Mouse (Mus musculus) left cerebral cortex, postnatal 4 days (tissue): ENCODE measurements around the gene Gldc. TPM values are rescaled to one million over a fixed set of nuclear protein-coding genes. Genes with fewer than 3 reads are reported as not detected.

Source experiments
- DNase-seq: peaks from one replicate; pipeline ENCODE4 v3.0.0-alpha.2; 2022
- intact Hi-C: fragments of 180-260 bp; cut with DNase I; formaldehyde crosslinking; loops from one replicate; pipeline ENCODE4 v1.15.1; 2025
- total RNA-seq, 2 experiments: library from RNA; stranded (reverse); gene quantifications; 2 replicates each; pipeline ENCODE4 v1.2.3; 2021

The Gldc gene
- total RNA-seq, 2 experiments from 2014 or later: 11.6 to 11.7 TPM

DNA sequence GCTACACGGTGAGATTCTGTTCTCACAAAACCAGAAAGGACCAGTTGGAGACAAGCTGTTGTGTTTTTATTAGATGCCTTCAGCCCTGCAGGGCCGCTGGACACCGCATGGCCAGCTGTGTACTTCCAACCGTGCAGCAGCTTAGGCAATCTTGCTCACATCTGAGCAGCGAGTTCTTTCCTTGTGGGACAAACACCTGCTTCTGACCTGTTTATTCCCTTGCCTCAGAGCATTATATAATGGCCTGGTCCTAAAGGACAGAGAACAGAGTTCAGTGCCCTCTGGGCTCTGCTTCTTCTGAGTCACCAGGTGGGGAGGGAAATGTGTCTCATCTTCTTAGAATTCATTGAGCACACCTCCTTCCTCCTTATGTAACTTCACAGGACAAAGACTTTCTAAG is 12.4 kb downstream of the Gldc start:
- intact Hi-C loops: no loop called here
- DNase-seq: no peak

GRCm38 (mm10) chr19:30160021-30160420 is 15.2 kb downstream of the Gldc start:
- DNase-seq: peak; percentile 73
- intact Hi-C loops: no loop called here

DNA sequence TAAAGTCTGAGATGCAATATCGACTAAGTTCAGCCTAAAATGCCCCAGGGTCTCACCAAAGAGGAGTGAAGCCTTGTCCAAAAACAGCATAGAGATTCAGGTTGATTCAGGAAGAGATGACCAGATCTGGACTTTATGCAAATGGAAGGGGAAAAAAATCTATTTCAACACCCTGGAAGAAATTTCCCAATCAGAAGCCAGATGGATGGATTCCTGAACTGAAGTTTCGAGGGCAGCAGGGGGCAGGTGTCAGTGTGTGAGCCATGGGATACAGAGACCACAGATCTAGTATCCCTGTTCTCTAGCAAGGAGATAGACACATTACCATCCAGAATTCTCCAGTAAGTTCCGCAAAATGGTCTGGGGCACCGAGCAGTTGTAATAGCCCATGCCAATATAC is 17.0 kb downstream of the Gldc start:
- intact Hi-C loops: no loop called here
- DNase-seq: no peak

DNA sequence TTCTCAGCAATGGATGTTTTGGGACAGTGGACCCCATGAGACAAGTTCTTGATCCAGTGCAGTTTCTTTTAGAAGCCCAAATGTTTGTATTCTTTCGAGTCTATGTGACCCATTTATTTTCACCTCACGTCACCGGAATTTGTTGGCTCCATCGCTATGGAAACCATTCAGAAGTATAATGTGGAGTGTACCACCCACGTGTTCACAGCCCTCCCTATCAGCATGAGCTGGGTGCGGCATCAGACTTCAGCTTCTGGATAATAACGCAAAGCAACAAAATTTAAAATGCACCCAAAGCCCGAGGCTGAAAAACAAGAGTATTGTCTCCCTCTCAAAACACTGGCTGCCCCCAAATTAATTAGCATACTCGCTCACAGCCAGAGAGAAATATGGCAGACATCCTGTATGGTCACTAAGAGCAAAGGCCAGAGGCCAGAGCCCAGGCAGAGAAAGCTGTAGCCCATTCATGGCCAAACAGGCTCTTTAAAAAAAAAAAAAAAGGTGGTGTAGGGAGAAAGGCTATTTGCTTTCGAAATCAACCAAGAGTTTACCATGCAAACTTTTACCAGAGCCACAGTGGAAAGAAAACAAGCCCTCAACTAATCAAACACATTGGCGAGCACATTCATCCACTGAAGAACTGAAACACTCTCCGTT is 18.1 kb downstream of the Gldc start:
- intact Hi-C loops: no loop called here
- DNase-seq: peak; percentile 27

- intact Hi-C loops: no loop called here
- DNase-seq: no peak
Observed at GRCm38 (mm10) chr19:30153729-30154128, 21.5 kb downstream of the Gldc start.

GRCm38 (mm10) chr19:30151290-30151689 is 23.9 kb downstream of the Gldc start:
- intact Hi-C loops: no loop called here
- DNase-seq: no peak

GRCm38 (mm10) chr19:30149238-30149805 is 25.9 kb downstream of the Gldc start:
- intact Hi-C loops: no loop called here
- no peak for DNase-seq

DNA sequence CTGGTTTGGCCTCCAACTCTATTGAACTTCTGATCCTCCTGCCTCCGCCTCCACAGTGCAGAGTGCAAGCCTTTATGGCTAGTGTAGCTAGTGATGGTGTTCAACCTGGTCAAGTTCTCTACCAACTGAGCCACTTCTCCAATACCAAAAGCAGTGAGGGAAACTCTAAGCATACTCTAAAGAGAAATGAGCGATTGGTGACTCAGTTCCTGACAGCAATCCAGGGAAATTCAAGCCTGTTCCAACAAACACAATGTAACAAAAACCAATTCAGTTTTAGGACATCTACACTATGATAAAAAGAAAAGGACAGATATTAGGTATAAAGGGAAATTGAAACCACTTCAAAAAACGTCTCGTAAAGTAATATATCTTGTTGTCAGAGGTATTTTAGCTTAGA is 27.9 kb downstream of the Gldc start:
- no peak for DNase-seq
- intact Hi-C loops: no loop called here

- DNase-seq: no peak
- intact Hi-C loops: no loop called here
Observed at GRCm38 (mm10) chr19:30146761-30147160, 28.5 kb downstream of the Gldc start.

DNA sequence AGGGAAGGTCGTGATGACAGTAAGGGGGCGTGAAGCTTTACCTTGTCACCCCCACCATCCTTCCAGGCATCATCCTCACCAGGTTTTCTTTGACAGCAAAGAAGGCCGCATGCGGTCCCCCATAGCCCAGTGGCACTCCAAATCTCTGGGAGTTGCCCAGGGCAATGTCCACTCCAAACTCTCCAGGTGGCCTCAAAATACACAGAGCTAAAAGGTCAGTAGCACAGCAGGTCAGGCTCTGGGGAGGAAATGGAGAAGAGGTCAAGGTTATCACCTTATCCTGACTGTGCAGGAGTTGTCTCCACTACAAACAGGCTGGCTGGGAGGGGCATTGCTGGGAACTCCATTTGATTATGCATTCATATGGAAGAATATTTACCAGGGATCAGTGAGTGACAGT is 30.1 kb downstream of the Gldc start:
- intact Hi-C loops: no loop called here

DNA sequence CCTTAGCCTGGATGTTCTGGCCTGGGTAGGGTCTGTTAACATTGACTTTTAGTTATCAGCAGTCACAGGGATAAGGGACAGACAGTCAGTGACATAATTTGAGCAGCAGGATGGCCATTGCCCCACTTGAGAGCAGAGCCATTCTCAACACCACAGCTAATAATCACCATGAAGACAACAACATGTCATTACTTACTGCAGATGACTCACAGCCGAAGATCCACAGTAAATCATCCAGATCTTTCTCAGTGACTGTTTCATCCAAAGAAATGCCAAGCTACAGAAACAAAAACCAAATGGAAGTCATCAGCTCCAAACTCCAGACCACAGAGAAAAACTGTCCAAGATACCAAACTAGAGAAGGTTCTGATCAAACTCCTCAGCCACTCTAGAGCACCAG is 38.9 kb downstream of the Gldc start:
- intact Hi-C loops: no loop called here
- DNase-seq: no peak

More for the DNA sequence above, 30.1 kb downstream of the Gldc start:
- DNase-seq: no peak

DNA sequence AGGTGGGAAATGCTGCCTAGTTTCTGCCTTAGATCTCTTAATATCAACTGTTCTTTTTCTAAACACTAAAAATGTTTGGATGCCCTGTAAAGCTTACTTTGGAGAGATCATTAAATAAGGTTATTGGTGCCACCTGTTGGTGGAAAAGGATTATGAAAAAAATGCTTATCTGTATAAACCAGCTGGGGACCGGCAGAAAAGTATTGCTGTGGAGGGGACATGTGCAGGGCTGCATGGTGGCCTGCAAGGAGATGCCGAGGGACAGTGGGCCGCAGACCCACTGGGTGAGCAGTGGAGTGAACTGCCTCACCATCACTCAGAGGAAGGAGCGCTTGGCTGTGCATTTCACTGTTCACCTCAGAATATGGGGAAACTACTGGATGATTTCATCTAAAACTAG is 47.1 kb downstream of the Gldc start:
- intact Hi-C loops: loop anchor here (5.0 kb wide), 2 partner anchors 96 to 301 kb away; partner anchors contain the start of gene Uhrf2
- no peak for DNase-seq

- intact Hi-C loops: loop anchor here (5.0 kb wide), 2 partner anchors 93 to 298 kb away; partner anchors contain the start of gene Uhrf2
Observed at GRCm38 (mm10) chr19:30125670-30126059, 49.6 kb downstream of the Gldc start.

GRCm38 (mm10) chr19:30124999-30125669 is 50.1 kb downstream of the Gldc start:
- no peak for DNase-seq
- intact Hi-C loops: loop anchor here (5.0 kb wide), 2 partner anchors 93 to 298 kb away; partner anchors contain the start of gene Uhrf2

More at GRCm38 (mm10) chr19:30125670-30126059, 49.6 kb downstream of the Gldc start:
- no peak for DNase-seq

DNA sequence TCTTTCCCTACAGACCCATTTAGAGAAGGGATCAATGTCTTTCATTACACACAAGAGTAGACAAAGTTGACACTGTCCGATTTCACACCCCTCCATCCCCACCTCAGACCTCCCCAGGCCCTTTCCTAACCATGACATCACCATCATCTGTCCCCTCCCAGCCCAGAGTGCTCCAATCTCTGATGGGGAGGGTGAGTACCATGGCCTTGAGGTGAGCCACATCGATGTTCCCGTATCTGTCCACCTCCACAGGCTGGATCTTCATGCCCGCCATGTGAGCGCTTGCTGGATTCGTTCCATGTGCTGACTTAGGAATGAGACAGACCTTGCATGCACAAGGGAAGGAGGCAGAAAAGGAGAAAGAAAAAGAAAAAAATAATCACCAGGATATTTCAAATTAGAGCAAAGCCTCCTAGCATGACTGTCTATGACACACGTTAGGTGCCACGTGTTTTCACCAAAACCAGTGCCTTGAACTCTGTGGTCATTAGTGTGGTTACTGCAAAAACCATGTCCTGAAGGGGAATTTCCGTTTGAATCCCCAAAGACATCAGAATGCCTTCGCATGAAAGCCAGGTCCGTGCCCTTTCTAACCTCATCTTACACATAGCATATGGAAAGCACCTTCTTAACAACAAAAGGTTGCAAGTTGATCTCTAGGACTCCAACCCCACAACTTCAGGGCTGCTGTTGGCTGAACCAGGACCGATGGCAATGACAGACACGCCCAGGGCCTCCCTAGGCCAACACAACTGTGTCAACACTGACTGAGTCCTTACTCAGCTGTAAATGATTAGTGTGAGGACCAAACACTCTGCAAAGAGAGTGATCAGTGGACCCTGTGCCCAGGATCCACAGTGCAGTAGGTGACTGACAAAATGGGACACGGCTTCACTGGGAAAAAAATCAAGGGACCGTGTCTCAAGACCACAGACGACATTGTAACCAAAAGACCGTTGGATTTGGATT is 56.6 kb downstream of the Gldc start:
- intact Hi-C loops: no loop called here
- DNase-seq: no peak

DNA sequence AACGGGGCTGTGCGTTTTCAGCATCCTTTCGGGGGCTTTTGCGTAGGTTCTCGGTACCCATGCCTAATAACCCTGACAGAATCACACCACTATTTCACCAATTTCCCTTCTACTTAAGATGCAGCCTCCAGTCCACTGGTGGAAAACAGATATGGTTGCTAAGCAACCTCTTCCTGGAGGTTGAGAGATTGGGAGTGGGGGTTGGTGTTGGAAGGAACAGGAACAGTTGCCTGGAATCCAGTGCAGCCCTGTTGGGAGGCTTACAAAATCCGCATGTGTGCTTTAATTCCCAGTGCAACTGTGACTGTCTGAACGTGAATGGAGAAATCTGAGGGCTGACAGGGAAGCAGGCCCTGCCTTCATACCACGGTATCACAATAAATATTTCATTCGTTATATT is 57.5 kb downstream of the Gldc start:
- intact Hi-C loops: no loop called here
- no peak for DNase-seq

DNA sequence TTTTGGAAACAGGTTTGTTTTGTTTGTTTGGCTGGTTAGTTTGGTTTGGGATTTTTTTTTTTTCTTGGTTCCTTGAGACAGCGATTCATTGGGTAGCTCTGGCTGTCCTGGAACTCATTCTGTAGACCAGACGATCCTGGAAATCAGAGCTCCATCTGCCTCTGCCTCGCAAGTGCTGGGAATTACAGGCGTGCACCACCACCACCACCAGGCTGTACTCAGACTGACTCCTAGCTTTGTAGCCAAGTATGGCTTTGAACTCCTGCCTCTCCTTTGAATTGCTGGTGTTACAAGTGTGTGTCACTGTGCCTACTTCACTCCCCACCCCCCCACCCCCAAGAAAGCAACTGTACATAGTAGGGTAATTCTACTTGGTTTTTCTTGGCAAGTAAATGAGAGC is 58.0 kb downstream of the Gldc start:
- intact Hi-C loops: no loop called here
- DNase-seq: no peak

- DNase-seq: no peak
- intact Hi-C loops: no loop called here
Observed at GRCm38 (mm10) chr19:30115606-30116005, 59.6 kb downstream of the Gldc start.

DNA sequence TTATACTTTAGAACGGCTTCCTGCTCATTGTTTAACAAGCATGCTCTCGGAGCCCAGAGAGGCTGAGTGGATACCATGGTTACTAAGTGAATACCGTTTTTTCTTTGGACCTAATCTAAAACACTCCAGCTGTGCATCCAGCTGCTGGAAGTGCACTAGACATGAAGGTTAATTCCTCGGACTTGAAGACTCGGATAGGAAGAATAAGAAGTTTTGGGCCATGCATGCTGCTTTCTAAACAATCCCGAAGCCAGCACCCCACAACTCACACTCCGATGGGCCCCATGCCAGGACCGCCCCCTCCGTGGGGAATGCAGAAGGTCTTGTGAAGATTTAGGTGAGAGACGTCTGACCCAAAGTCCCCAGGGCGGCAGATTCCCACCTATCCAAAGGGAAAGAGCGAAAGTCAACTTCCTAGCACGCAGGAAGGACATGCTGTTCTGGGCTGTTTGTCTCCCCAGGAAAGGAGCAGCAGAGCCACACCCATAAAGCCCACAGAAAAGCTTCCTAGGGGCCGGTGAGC is 60.2 kb downstream of the Gldc start:
- intact Hi-C loops: no loop called here
- no peak for DNase-seq

DNA sequence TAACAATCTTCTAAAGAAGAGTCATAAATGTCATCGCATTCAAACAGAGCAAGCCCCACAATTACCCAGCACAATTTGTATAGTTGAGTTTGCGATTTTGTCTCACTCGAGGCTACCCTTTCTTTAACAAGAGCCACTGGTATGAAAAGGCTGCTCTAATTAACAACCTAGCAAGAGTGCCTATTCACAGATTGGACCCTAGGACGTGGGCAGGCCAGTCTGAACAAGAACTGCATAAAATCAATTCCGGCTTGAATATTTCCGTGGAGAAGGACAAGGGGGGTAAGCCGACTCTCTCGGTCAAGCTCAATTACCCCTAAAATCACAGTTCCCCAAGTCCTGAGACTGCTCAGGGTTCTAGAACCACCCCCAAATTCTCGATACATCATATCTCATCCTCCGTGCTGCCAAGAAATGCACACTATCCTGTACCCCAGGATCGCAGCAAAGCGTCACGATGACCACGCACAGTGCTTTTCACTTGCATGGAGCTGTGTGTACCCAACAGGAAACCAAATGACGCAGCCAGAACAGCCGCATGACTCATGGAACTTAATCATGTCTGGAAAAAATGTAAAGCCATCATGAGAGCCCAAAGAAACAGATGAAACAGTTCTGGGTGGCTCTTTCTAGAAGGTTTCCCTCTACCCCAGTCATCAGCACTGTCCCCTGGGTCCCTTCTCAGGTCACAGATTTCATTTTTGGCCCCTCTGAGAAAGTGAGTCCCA is 62.1 kb downstream of the Gldc start:
- DNase-seq: no peak
- intact Hi-C loops: no loop called here
